Mouse (Mus musculus): ENCODE results near the gene Cby1.

The Cby1 gene

DNA sequence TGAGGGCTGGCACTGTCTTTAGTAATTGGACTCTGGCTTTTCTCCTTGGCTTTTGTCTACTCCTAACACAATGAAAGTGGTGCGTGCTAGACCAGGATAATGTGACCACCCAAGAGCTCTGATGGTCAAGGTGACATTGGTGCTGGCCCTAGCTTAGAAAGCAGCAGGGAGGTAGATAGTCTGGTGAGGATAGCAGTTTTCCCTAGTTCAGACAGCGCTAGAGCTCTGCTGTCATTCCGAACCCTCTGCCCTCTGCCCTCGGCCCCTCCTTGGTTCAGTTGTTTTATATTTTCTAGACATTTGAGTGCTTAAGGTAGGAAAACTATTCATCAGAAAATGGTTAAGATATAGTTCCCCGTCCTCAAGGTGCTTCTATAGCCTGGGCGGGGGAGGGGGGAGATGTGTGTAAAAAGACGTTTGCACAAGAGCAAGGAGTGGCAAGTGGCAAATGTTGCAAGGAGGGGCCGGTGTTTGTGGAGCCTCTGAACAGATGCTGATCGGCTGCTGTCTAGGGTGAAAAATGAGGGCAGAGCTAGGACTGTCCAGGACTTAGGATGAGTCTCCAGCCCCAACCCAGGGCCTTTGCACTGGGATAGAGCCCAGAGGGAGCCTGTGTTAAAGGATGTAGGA lies 38.7 kb downstream of the Cby1 start:
- DNase-seq (ENCODE audit: low read depth, low spot score) = no peak

DNA sequence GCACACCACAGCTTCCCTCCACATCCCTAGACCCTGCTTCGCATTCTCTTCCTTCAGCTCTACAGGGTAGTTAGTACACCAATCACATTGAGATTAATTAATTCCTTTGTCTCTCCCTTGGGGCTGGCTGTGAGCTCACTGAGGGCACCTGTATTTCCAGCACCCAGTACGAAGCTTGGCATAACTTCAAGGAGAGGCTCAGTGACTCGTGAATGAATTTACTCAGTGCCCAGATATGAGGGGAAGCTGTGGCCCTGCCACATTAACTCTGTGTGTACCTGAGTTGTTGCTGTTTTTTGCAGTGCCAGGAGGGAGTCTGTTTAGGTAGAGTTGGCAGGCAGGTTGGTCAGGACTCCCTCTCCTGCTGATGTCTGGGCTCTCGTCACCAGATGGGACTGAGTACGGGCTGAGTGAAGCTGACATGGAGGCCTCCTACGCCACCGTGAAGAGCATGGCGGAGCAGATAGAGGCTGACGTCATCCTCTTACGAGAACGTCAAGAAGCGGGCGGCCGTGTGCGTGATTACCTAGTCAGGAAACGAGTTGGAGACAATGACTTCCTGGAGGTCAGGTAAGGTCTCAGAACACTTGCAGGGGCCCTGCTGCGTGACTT lies 47.7 kb downstream of the Cby1 start:
- DNase-seq (ENCODE audit: low read depth, low spot score) = no peak

DNA sequence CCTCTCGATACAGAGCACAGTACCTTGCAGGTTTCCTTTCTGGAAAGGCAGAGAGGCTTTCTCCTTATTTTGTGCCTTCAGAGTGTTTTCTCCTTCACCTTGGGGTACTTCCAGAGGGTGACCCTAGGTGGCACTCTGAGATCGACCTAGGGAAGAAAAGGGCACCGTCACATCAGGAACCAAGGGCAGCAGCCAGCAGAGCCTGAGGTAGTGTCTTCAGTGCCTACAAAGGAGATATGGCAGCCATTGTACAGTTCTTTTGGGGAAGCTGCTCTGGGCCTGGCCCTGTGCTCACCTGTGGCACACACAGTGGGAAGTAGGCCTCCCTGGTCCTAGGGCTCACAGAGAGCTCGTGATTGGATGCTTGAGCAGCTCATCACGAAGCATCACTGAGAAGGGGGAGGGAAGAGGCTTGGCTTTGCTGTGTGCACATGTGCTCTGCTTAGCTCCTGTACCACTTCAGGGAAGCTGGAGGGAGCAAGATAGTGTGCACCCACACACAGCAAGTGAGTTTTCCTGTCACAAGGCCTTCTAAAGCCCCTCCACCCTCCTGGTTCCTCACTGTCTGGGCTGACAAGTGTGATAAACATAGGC lies 49.3 kb downstream of the Cby1 start:
- DNase-seq (ENCODE audit: low read depth, low spot score) = peak; percentile 18

DNA sequence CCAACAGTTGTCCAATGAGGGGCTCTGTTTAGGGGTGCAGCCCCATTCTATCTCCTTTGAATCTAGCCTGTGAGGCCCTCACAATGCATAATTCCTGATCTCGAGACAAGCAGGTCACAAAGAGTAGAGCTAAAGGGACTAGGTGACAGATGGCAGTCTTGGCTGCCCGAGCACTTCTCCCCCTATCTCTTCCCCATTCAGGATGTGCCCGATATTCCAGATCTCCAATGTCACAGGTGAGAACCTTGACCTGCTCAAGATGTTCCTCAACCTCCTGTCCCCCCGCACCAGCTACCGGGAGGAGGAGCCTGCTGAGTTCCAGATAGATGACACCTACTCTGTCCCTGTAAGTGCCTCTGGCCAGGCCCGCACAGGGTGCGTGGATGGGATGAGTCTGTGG lies 56.6 kb downstream of the Cby1 start:
- no peak for DNase-seq (ENCODE audit: low read depth, low spot score)

DNA sequence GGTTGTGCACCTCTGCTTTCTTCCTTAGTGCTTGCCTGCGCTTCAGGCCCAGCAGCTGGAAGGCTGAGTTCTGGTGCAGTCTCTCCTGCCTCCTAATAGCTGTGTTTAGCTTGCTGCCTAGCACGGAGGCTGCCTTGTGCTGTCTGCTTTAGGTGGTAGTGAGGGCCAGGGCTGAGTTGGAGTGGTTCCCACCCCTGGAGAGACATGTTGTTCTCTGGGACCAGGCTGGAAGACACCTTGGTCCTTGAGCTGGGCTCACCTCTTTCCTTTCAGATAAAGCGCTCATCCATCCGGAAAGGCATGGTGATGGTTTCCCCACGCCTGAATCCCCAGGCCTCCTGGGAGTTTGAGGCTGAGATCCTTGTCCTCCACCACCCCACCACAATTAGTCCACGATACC lies 57.7 kb downstream of the Cby1 start:
- no peak for DNase-seq (ENCODE audit: low read depth, low spot score)

All from A20 (cell line).